Mouse (Mus musculus) C2C12 (cell line): Measurements from ENCODE around the gene Cacna1a.

Experiments used
- CEBPB ChIP-seq: IDR thresholded peaks from one replicate; pipeline ENCODE4 v1.6.1; 2011; ENCODE audit warnings: low read depth, mild to moderate bottlenecking, control low read depth, moderate library complexity
- CTCF ChIP-seq: IDR thresholded peaks from one replicate; pipeline ENCODE4 v1.5.1; 2011; ENCODE audit not compliant: control insufficient read depth, insufficient read depth, insufficient read length
- MAX ChIP-seq: IDR thresholded peaks from one replicate; pipeline ENCODE4 v1.6.1; 2011; ENCODE audit warnings: mild to moderate bottlenecking, control low read depth
- MYOG ChIP-seq: IDR thresholded peaks from one replicate; pipeline ENCODE4 v1.6.1; 2011; ENCODE audit not compliant: control insufficient read depth, insufficient read length; ENCODE audit errors: extremely low read depth
- USF1 ChIP-seq: IDR thresholded peaks from one replicate; pipeline ENCODE4 v1.6.1; 2011; ENCODE audit warnings: low read depth, mild to moderate bottlenecking, control low read depth, moderate library complexity

DNA sequence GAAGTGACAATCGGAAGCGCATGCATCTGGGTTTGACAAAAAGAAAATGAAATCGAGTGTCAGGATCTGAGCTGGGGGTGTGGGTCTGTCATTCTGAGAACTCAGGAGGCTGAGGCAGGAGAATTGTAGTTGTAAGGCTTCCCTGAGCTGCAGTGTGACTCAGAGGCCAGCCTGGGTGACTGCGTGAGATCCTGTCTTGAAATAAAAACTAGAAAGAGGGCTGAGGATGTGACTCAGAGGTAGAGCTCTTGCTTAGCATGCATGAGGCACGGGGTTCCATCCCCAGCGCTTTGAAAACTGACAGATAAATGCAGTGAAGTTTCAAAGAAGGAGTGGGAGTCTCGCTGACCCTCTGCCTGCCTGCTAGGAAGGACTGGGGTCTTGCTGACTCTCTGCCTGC lies 70.6 kb downstream of the Cacna1a start:
- TF ChIP-seq CTCF, result no peak
- no peak for TF ChIP-seq MAX
- no peak for TF ChIP-seq USF1
- no peak for TF ChIP-seq MYOG
- TF ChIP-seq CEBPB, result no peak
